Mouse (Mus musculus) brain, embryonic 14.5 days (tissue): ENCODE data around the gene Ppef2. TPM values are rescaled to one million over a fixed set of nuclear protein-coding genes. Genes with fewer than 3 reads are reported as not detected.

Experiments used
- DNase-seq: peaks from one replicate; pipeline ENCODE4 v3.0.0-alpha.2; 2011; ENCODE audit warnings: low read depth
- CTCF ChIP-seq: fragments of 200-500 bp; IDR thresholded peaks from 2 replicates; pipeline ENCODE4 v1.5.1; 2012; ENCODE audit warnings: inconsistent platforms, mild to moderate bottlenecking, moderate library complexity, borderline replicate concordance; ENCODE audit not compliant: insufficient read depth, insufficient read length; ENCODE audit errors: extremely low read depth
- POLR2A ChIP-seq: fragments of 200-500 bp; IDR thresholded peaks from 2 replicates; pipeline ENCODE4 v1.6.1; 2012; ENCODE audit warnings: mild to moderate bottlenecking, inconsistent platforms, borderline replicate concordance; ENCODE audit not compliant: poor library complexity, insufficient read depth, insufficient read length, severe bottlenecking; ENCODE audit errors: extremely low read depth
- polyA plus RNA-seq: library from polyadenylated mRNA; depleted of rRNA; stranded (reverse); fragments of >200 nt; gene quantifications from 2 replicates; pipeline ENCODE4 v1.2.3, GENCODE M21; 2012

Gene Ppef2
- polyA plus RNA-seq, 1 experiment: 1.3 TPM

GRCm38 (mm10) chr5:92231836-92232235 lies 24.2 kb downstream of the Ppef2 start:
- no peak for TF ChIP-seq CTCF
- no peak for TF ChIP-seq POLR2A
- DNase-seq: no peak

GRCm38 (mm10) chr5:92230306-92230705 lies 25.8 kb downstream of the Ppef2 start:
- no peak for DNase-seq
- TF ChIP-seq POLR2A: no peak
- TF ChIP-seq CTCF: no peak

DNA sequence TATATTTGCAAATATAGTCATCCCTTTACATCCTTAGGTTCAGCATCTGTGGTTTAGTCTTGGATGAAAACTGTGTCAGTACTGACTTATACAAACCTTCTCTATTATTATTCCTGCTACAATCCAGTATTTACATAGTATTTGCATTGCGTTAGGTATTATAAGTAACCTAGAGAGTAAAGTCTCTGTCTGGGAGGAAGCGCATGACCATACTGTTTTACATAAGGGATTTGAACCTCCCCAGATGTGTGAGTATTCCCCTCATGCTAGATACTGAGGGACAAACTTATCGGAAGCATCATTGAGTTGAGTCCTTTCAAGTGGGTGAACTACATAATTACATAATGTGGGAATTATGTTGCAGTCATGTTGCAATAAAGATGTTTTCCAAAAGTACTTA lies 26.6 kb downstream of the Ppef2 start:
- no peak for DNase-seq
- TF ChIP-seq POLR2A (no peak), CTCF (no peak)

DNA sequence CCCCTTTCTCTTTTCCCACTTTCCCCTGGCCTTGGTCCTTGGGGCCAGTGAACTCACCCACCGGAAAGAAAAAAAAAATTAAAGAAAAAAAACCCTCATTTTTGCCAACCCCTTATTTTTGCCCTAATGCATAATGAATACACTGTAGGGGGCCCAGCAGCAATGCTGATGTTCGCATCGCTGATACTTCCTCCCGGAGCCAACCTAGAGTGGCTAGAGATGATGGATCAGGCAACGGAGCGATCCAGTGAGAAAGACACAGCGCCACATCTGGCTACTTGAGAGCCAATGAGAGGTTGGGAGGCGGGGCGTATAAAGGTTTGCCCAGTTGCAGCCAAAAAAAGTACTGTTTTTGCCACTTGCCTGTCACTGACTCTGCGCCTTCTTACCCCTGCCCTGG lies 27.3 kb downstream of the Ppef2 start:
- no peak for TF ChIP-seq CTCF
- no peak for TF ChIP-seq POLR2A

DNA sequence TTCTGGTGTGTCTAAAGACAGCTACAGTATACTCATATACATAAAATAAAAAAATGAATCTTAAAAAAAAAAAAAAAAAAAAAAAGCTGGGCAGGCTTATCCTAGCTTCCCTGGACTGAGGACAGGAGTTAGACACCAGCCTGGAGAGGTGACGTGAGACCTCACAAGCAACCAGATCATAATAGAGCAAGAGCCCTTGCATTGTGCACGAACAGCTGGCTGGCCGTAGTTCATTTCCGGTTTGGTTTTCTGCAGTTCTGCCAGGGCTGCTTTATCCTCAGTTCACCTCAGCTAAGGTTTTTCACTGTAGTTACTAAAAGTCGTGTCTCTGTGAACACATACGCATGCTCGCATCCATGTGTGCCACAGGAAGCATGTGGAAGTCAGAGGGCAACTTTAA lies 28.3 kb downstream of the Ppef2 start:
- no peak for DNase-seq
- TF ChIP-seq CTCF: no peak
- no peak for TF ChIP-seq POLR2A

More for the DNA sequence above, 27.3 kb downstream of the Ppef2 start:
- DNase-seq: no peak

DNA sequence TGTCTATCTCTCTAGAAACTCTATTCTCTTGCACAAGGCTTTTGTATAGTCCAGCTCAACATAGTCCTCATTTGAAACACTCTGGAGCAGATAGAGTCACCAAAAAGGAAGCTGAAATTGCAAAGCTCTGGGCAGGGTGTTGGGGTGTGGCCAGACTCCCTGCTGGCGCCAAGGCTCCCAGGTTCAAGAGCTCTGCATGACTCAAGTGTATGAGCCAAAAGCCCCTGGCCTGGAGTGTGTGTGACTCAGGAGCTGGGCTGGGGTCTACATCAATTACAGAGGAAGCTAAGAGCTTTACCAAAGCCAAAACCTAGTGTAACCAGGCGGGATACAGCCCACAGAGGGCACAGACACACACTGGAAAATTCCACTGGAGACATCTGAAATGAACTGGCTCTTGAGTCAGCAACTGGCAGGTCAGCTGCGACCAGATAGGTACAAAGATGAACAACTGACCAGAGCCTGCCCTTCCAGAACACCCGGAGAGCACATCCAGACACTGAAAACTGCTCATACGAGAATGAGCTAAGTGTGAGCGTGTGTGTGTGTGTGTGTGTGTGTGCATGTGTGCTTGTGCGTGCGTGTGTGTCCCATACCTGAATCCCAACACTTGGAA lies 35.7 kb downstream of the Ppef2 start:
- no peak for DNase-seq
- no peak for TF ChIP-seq POLR2A
- TF ChIP-seq CTCF: no peak

DNA sequence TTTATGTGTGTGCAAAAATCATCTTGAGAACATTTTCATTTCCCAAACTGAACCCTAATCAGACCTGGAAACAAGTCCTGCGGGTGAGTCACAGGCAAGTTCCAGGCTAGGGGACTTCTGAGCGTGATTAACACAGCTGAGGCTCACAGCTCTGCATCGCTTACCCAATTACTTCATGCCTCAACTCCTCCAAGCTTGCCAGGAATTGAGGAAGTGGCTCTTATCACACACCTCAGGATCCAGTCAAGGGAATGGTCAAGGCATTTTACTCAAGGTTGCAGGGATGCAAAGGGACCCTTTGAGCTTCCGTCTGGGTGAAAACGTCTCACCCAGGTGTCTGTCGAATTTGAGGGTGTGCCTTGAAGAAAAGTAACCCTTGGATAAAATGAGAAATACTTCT lies 36.3 kb downstream of the Ppef2 start:
- peak; percentile 39 for DNase-seq
- TF ChIP-seq POLR2A (no peak), CTCF (no peak)

- TF ChIP-seq CTCF (no peak), POLR2A (no peak)
- peak; percentile 80 for DNase-seq
These were observed 36.9 kb downstream of the Ppef2 start for GRCm38 (mm10) chr5:92218915-92219793.

GRCm38 (mm10) chr5:92215308-92215707 lies 40.8 kb downstream of the Ppef2 start, which contains the start of gene U90926:
Gene U90926, minus strand, starts transcription at chr5:92215408.
- DNase-seq: no peak
- TF ChIP-seq POLR2A (no peak), CTCF (no peak)

DNA sequence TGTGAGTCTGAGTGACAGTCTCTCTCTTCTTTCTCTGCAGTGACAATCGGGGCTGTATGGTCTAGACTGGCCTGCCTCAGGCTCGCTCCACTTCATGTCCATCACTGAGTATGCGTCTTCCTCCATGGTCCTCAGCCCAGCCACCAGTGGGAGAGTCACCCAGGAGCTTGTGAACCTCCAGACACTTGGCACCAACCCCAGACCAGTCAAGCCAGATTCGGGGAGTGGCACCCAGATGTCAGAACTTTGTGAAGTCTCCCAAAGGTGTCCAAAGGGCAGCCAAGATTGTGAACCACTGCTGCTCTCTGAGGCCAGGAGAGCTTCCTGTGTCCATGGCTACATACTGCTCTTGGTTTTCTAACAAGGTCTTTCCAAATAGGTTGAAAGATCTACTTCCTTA lies 43.8 kb downstream of the Ppef2 start:
- DNase-seq: no peak
- no peak for TF ChIP-seq POLR2A
- no peak for TF ChIP-seq CTCF

DNA sequence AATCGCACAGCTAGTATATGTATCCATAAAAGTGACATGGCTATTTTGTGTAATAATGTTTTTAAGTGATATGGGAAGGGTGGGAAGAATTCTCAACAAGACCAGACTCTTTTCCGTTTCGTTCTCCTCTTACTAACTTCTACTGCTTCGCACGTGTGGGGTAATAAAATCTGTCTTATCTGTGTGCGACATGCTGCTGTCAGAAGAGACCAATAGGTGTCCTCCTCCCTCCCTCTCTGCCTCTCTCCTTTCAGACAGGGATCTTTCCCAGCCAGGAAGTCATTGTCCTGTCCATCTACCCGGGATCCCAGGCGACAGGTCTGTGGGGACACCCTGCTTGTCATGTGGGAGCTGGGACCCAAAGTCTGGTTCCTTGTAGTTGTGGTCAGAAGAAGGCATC lies 45.9 kb downstream of the Ppef2 start:
- DNase-seq: no peak
- TF ChIP-seq CTCF: no peak
- no peak for TF ChIP-seq POLR2A

GRCm38 (mm10) chr5:92206121-92206520 lies 50.0 kb downstream of the Ppef2 start:
- no peak for DNase-seq
- TF ChIP-seq CTCF (no peak), POLR2A (no peak)

DNA sequence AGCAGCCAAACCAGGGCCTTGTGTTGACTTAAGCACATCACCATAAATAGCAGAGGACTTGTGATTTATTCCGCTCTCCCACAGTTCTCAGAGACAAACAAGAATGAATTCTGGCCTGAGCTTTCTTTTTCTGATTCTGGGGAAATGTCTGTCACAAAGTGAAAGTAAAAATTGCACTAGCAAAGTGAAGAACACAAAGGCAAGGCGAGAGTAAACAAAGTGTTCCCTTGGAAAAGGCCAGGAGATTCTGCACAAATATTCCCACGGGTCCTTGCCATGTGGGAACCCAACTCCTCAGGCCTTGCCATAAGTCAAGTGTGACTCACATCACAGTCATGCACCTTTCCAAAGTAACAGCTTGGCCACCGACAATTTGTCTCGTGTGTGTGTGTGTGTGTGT lies 50.4 kb downstream of the Ppef2 start:
- TF ChIP-seq CTCF: no peak
- TF ChIP-seq POLR2A: no peak
- no peak for DNase-seq
